Mouse (Mus musculus) gastrocnemius, postnatal 14 days (tissue): ENCODE results near the gene Lsg1. TPM values are rescaled to one million over a fixed set of nuclear protein-coding genes. Genes with fewer than 3 reads are reported as not detected.

Source experiments
- DNase-seq: peaks from one replicate; pipeline ENCODE4 v3.0.0; 2021; ENCODE audit warnings: mixed read lengths
- intact Hi-C: fragments of 180-260 bp; cut with DNase I; formaldehyde crosslinking; loops from one replicate; pipeline ENCODE4 v1.15.1; 2025; ENCODE audit warnings: low total_unique reads
- total RNA-seq, 2 experiments: library from RNA; stranded (reverse); gene quantifications; 2 replicates each; pipeline ENCODE4 v1.2.3; 2021

Lsg1 gene
- total RNA-seq, 2 experiments from 2014 or later: 18.3 to 19.2 TPM

GRCm38 (mm10) chr16:30601946-30602345 is 14.6 kb upstream of the Lsg1 start:
- intact Hi-C loops: no loop called here

GRCm38 (mm10) chr16:30601046-30601832 is 13.8 kb upstream of the Lsg1 start:
- intact Hi-C loops: no loop called here
- peak; percentile 74 for DNase-seq

More at GRCm38 (mm10) chr16:30601946-30602345, 14.6 kb upstream of the Lsg1 start:
- DNase-seq: no peak

DNA sequence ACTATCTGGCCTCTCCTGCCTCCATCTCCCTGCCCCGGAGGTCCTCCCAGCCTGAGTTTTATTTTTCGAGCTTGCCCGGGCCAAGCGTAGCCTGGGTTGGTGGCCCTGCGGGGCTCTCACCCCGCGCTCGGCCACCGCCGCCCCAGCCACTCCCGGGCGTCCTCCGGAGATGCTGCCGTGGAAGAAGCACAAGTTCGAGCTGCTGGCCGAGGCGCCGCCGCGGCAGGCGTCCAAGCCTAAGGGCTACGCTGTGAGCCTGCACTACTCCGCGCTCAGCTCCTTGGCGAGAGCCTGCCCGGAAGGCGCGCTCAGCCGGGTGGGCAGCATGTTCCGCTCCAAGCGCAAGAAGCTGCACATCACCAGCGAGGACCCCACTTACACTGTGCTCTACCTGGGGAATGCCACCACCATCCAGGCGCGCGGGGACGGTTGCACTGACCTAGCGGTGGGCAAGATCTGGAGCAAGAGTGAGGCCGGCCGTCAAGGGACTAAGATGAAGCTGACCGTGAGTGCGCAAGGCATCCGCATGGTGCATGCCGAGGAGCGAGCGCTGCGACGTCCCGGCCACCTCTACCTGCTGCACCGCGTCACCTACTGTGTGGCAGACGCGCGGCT is 13.1 kb upstream of the Lsg1 start:
- DNase-seq: peak; percentile 79
- intact Hi-C loops: no loop called here

- DNase-seq: peak; percentile 90
- intact Hi-C loops: loop anchor here (5.0 to 10.0 kb wide), 3 partner anchors 275 to 755 kb away; no protein-coding TSS in a partner anchor
Observed at GRCm38 (mm10) chr16:30599491-30600268, 12.3 kb upstream of the Lsg1 start, which contains the start of gene Fam43a. Gene Fam43a, plus strand, starts transcription at chr16:30599723.

- intact Hi-C loops: loop anchor here (2.0 to 10.0 kb wide), 4 partner anchors 278 to 758 kb away; no protein-coding TSS in a partner anchor
- peak; percentile 79 for DNase-seq
Observed at GRCm38 (mm10) chr16:30596959-30597681, 9.7 kb upstream of the Lsg1 start.

- no peak for DNase-seq
- intact Hi-C loops: loop anchor here (2.0 to 10.0 kb wide), 4 partner anchors 279 to 759 kb away; no protein-coding TSS in a partner anchor
Observed at GRCm38 (mm10) chr16:30595835-30596557, 8.6 kb upstream of the Lsg1 start.

DNA sequence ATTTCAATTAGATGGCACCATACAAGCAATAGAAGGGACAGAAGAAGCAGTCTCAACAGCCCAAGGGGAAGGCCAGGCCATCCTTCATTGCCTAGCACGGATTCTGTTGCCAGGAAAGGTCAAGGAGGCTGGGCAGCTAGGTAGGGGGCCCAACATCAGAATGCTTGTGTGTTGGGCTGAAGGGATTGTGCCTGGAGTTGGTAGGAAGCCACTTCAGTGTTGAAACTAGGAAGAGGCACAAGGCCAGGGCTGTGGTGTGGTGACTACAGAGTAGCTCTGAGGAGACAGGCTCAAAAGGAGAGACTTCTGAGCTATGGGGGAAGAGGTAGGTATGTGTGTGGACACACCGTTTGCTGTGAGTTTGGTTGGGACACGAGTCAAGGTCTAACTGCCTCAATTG is 8.0 kb upstream of the Lsg1 start:
- intact Hi-C loops: loop anchor here (5.0 to 10.0 kb wide), 3 partner anchors 279 to 759 kb away; no protein-coding TSS in a partner anchor
- no peak for DNase-seq

DNA sequence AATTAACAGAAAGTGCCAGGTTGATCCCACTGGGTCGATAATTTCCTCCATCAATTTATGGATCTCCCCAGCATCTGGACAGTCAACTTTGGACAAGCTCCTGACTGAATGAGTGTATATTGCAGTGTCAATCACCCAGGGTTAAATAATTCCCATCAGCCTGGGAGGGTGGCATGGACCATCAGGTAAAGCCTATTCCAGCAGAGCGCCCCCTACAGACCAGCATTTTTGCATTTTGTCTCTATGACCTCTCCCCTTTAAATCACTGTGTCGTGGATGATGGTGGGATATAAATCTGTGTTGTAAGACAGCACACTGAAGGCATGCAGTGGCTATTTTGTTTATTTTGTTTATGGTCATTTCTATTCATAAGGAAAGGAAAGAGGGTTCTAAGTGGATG is 4.6 kb upstream of the Lsg1 start:
- intact Hi-C loops: loop anchor here (10.0 kb wide), 2 partner anchors 283 to 763 kb away; no protein-coding TSS in a partner anchor

GRCm38 (mm10) chr16:30590264-30591209 is 3.1 kb upstream of the Lsg1 start:
- intact Hi-C loops: loop anchor here (10.0 kb wide), 2 partner anchors 284 to 764 kb away; no protein-coding TSS in a partner anchor
- no peak for DNase-seq

More for the DNA sequence above, 4.6 kb upstream of the Lsg1 start:
- no peak for DNase-seq

GRCm38 (mm10) chr16:30586935-30587493 is 378 bp downstream of the Lsg1 start:
- no peak for DNase-seq
- intact Hi-C loops: no loop called here

DNA sequence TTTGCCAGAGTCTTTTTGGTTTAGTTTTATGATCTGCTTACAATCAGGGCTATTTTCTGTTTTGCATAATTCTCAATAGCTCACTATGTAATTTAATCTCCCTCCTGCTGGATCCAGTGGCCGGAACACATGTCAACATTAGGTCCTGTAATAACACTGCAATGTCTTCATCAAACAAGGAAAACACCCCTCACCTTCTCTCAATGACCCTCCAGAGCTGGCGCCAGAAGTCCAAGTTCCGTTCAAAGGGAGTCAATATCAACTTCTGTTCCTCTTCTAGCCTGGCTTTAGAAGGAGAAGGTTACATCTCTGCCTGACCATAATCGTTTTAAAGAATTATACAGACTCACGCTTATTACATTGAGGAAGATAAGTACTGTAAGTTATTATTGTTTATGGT is 6.6 kb downstream of the Lsg1 start:
- DNase-seq: no peak
- intact Hi-C loops: no loop called here

- intact Hi-C loops: no loop called here
Observed at GRCm38 (mm10) chr16:30576392-30576791, 11.0 kb downstream of the Lsg1 start.

GRCm38 (mm10) chr16:30575815-30576214 is 11.6 kb downstream of the Lsg1 start:
- no peak for DNase-seq
- intact Hi-C loops: no loop called here

More at GRCm38 (mm10) chr16:30576392-30576791, 11.0 kb downstream of the Lsg1 start:
- no peak for DNase-seq

DNA sequence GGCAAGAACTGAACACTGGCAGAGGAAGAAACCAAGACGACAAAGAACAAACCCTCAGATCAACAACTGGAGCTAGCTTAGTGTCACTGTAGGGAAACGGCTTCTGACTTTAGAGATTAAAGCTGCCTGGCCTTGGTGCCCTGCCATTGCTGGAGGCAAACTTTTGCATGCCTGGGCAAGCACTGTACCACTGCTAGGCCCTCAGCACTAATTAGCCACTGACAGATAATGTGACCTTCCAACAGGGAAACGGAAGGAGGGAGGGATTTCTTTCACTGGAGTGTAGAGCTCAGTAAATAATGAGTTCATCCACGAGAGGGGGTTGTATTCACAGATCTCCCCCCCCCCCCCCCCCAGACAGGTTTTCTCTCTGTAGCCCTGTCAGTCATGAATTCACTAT is 15.2 kb downstream of the Lsg1 start:
- intact Hi-C loops: no loop called here
- DNase-seq: no peak

GRCm38 (mm10) chr16:30571378-30571777 is 16.0 kb downstream of the Lsg1 start:
- DNase-seq: no peak
- intact Hi-C loops: no loop called here

DNA sequence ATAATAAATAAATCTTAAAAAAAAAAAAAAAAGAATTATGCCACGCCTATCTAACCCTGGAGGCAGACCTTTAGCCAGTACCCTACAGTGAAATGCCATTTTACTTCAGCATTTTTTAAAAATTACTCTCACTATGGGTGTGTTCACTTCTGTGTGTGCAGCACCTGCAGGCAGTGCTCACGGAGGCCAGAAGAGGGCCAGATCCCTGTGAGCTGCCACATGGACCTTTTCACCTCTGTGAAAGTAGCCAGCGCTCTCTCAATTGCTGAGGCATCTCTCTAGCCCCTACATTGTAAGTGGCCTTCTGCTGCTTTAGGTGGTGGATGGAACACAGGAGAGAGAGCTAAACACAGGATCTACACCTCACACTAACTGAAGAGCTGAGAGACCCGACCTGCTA is 17.2 kb downstream of the Lsg1 start:
- DNase-seq: no peak
- intact Hi-C loops: no loop called here

- intact Hi-C loops: no loop called here
Observed at GRCm38 (mm10) chr16:30565631-30566030, 21.8 kb downstream of the Lsg1 start.

More at GRCm38 (mm10) chr16:30565631-30566030, 21.8 kb downstream of the Lsg1 start:
- DNase-seq: no peak
